Mouse (Mus musculus): ENCODE results near the gene Tbcel. TPM values are rescaled to one million over a fixed set of nuclear protein-coding genes. Genes with fewer than 3 reads are reported as not detected.

The Tbcel gene
- polyA plus RNA-seq, 1 experiment from 2014 or later: 6.1 TPM

DNA sequence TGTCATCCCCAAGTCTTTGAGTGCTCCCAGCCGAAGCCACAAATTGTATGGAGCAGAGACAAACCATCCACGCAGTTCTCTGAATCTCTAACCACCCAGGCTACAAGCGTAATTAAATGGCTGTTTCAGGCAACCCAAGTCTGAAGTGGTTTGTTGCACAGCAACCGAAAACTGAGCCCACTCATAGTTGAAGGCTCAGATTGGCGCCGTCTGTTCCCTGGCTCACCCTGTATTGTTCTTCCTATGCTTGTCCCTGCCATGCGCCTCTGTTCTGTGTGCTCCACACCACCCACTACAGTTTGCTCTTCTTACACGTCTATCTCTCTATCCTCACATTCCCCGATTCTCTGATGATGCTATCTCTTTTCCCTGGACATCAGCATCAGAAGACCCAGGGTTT is 15.8 kb downstream of the Tbcel start:
- WGBS: 86% methylated on average over 9 of the region's 9 CpGs

DNA sequence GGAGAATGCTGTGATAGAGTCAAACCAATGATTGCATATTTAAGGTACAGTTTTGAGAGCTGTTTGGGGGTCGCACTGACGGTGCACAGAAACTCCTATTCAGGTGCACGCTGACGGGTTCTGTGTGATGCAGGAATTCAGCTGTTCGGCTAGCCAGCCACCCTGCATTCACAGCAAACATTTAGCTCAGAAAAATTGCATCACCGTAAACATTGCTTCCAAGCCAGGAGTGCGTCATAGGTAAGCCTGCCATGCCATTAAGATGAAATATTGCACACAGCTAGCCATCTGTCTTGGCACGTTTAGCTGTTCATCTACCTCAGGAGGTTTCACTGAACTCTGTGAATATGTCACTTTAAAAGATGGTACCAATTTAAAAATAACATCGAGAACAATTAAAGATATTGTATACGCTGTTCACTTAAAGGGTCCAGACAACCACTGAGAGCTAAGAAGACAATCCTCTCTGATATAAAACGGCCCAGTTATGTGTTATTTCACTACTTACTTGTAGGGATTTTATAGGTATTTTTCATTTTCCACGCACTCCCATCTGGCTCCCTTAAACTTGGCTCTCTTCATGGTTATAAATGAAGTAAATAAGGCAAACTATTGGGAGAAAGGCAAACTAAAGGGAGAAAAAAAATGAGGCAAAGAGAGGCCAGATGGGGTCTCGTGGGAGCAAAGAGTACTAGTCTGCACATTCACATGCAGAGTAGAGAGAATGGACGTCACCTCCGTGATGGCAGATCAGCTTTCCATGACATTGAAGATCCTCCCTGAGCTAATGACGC is 16.8 kb downstream of the Tbcel start:
- 73% methylated on average over 16 of the region's 16 CpGs for WGBS
- H3K27me3 ChIP-seq (ENCODE audit: control insufficient read depth, insufficient read depth, low read length): no peaks in the 10 kb centered on the region
- no peak overlapping the region for H3K4me2 ChIP-seq (replicated peaks)
- no peak overlapping the region for H3K9ac ChIP-seq
- H3K9me3 ChIP-seq (ENCODE audit: control insufficient read depth, low read length): no peaks in the 10 kb centered on the region
- DNase-seq (ENCODE audit: low spot score) (peak; percentile 56), ATAC-seq (ENCODE audit: low FRiP score) (no peak)
- no peaks in the 10 kb centered on the region for H3K4me1 ChIP-seq (replicated peaks; ENCODE audit: control insufficient read depth, insufficient read depth, low read length)
- H3K36me3 ChIP-seq (replicated peaks; ENCODE audit: control insufficient read depth, insufficient read depth): no peaks in the 10 kb centered on the region
- no peak overlapping the region for H3K4me3 ChIP-seq (replicated peaks; ENCODE audit: low read length)
- H3K27ac ChIP-seq: no peak overlapping the region

More for the DNA sequence above, 15.8 kb downstream of the Tbcel start:
- Histone ChIP-seq H3K4me1 (replicated peaks; ENCODE audit: control insufficient read depth, insufficient read depth, low read length) (no peaks in the 10 kb centered on the region), H3K9me3 (ENCODE audit: control insufficient read depth, low read length) (peaks cover 4% of the 10 kb centered on the region; the same call in 1 of the 2 replicates), H3K9ac (no peak overlapping the region), H3K4me2 (replicated peaks) (no peak overlapping the region), H3K36me3 (replicated peaks; ENCODE audit: control insufficient read depth, insufficient read depth) (no peaks in the 10 kb centered on the region), H3K4me3 (replicated peaks; ENCODE audit: low read length) (no peak overlapping the region), H3K27ac (no peak overlapping the region), H3K27me3 (ENCODE audit: control insufficient read depth, insufficient read depth, low read length) (no peaks in the 10 kb centered on the region)
- DNase-seq (ENCODE audit: low spot score) (no peak), ATAC-seq (ENCODE audit: low FRiP score) (no peak)

DNA sequence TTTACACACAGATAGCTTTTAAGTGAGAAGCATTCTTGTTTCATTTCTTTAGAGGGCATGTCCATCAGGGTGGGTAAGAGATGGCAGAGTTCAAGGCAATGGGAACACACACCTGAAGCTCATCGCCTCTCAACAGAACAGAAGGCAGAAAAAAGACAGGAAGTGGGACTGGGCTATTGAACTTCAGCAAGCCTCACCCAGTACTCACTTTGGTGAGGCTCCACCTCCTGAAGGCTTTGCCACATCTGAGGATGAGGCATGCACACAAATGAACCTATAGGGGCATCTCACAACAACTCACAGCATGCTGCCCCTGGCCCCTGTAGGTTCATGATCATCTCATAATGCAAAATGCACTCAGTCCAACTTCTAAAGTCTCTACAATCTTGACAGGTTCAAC is 19.5 kb downstream of the Tbcel start:
- no peaks in the 10 kb centered on the region for H3K36me3 ChIP-seq (replicated peaks; ENCODE audit: control insufficient read depth, insufficient read depth)
- no peak for ATAC-seq (ENCODE audit: low FRiP score)
- H3K4me1 ChIP-seq (replicated peaks; ENCODE audit: control insufficient read depth, insufficient read depth, low read length): no peaks in the 10 kb centered on the region
- H3K9me3 ChIP-seq (ENCODE audit: control insufficient read depth, low read length): no peaks in the 10 kb centered on the region
- no peak overlapping the region for H3K9ac ChIP-seq
- WGBS: 100% methylated on average over 1 of the region's 1 CpGs
- H3K4me2 ChIP-seq (replicated peaks): no peak overlapping the region
- H3K27ac ChIP-seq: no peak overlapping the region
- DNase-seq (ENCODE audit: low spot score): no peak
- no peaks in the 10 kb centered on the region for H3K27me3 ChIP-seq (ENCODE audit: control insufficient read depth, insufficient read depth, low read length)
- H3K4me3 ChIP-seq (replicated peaks; ENCODE audit: low read length): no peak overlapping the region

DNA sequence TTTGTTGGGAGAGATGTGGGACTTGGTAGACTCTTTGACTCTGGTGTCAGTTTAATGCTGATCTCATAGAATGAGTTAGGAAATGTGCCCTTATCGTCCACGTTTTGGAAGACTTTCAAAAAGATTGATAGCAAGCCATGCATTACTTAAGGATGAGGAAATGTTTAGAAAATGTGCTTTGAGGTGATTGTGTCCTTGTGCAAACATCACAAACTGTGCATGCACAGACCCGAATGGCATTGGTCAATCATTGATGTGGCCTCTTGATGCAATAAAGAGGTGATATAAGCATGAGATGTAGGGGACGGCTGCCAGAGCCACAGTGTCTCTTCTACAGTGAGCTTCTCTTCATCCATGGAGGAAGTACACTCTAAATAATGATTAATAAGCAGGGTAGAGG is 20.7 kb downstream of the Tbcel start:
- WGBS: 72% methylated on average over 4 of the region's 4 CpGs
- no peaks in the 10 kb centered on the region for H3K9me3 ChIP-seq (ENCODE audit: control insufficient read depth, low read length)
- no peak overlapping the region for H3K4me3 ChIP-seq (replicated peaks; ENCODE audit: low read length)
- H3K4me2 ChIP-seq (replicated peaks): no peak overlapping the region
- DNase-seq (ENCODE audit: low spot score) (no peak), ATAC-seq (ENCODE audit: low FRiP score) (no peak)
- no peaks in the 10 kb centered on the region for H3K27me3 ChIP-seq (ENCODE audit: control insufficient read depth, insufficient read depth, low read length)
- H3K36me3 ChIP-seq (replicated peaks; ENCODE audit: control insufficient read depth, insufficient read depth): no peaks in the 10 kb centered on the region
- no peaks in the 10 kb centered on the region for H3K4me1 ChIP-seq (replicated peaks; ENCODE audit: control insufficient read depth, insufficient read depth, low read length)
- H3K9ac ChIP-seq: no peak overlapping the region
- no peak overlapping the region for H3K27ac ChIP-seq

DNA sequence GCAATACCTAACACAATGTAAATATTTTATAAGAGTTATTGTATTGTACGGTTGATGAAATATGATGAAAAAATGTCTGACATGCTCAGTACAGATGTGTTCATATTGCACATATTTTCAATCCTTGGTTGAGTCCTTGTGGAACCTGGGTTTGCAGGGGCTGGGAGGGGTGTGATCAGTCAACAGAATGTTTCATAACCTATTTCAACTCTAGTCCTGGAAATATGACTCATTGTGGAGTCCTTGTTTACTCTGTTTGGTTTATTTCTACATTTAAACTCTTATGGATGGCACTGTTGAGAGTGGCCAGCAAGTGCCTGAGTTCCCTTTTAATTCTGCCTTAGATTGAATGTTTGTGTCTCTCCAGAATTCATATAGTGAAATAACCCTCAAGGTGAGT is 22.9 kb downstream of the Tbcel start:
- no peak overlapping the region for H3K4me2 ChIP-seq (replicated peaks)
- 100% methylated on average over 1 of the region's 1 CpGs for WGBS
- no peaks in the 10 kb centered on the region for H3K36me3 ChIP-seq (replicated peaks; ENCODE audit: control insufficient read depth, insufficient read depth)
- no peak overlapping the region for H3K4me3 ChIP-seq (replicated peaks; ENCODE audit: low read length)
- no peaks in the 10 kb centered on the region for H3K27me3 ChIP-seq (ENCODE audit: control insufficient read depth, insufficient read depth, low read length)
- no peak overlapping the region for H3K27ac ChIP-seq
- H3K4me1 ChIP-seq (replicated peaks; ENCODE audit: control insufficient read depth, insufficient read depth, low read length): no peaks in the 10 kb centered on the region
- no peaks in the 10 kb centered on the region for H3K9me3 ChIP-seq (ENCODE audit: control insufficient read depth, low read length)
- DNase-seq (ENCODE audit: low spot score): no peak
- no peak overlapping the region for H3K9ac ChIP-seq
- ATAC-seq (ENCODE audit: low FRiP score): no peak

DNA sequence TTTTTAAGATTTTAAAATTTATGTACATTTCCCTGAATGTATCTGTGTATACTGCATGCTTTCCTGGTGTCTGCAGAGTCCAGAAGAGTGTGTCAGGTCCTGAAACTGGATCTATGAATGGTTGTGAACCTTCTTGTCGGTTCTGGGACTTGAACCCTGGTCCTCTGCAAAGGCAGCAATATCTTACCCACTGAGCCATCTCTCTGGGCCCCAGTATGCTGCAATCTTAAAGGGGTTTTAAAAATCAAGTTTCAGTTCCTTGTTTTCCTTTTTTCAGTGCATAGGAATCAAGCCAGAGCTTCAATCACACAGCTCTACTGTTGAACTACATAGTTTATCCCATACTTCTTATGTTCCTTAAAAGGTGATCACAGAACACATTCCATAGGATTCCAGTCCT is 24.7 kb downstream of the Tbcel start:
- no peak for ATAC-seq (ENCODE audit: low FRiP score)
- no peak overlapping the region for H3K27ac ChIP-seq
- H3K4me3 ChIP-seq (replicated peaks; ENCODE audit: low read length): no peak overlapping the region
- 85% methylated on average over 1 of the region's 1 CpGs for WGBS
- H3K27me3 ChIP-seq (ENCODE audit: control insufficient read depth, insufficient read depth, low read length): no peaks in the 10 kb centered on the region
- no peaks in the 10 kb centered on the region for H3K4me1 ChIP-seq (replicated peaks; ENCODE audit: control insufficient read depth, insufficient read depth, low read length)
- no peaks in the 10 kb centered on the region for H3K36me3 ChIP-seq (replicated peaks; ENCODE audit: control insufficient read depth, insufficient read depth)
- H3K9me3 ChIP-seq (ENCODE audit: control insufficient read depth, low read length): no peaks in the 10 kb centered on the region
- DNase-seq (ENCODE audit: low spot score): no peak
- no peak overlapping the region for H3K9ac ChIP-seq
- H3K4me2 ChIP-seq (replicated peaks): no peak overlapping the region

DNA sequence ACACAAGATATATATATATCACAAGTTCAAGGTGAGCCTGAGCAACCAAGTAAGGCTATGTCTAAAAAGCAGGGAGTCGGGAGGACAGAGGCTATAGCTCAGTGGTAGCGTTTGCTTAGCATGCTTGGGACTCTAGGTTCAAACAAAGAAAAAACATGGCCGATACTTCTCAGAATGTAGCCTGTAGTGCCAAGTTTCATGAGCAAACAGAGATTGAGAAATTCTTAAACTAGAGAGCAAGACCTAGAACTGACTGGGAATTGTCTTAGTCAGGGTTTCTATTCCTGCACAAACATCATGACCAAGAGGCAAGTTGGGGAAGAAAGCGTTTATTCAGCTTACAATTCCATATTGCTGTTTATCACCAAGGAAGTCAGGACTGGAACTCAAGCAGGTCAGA is 31.4 kb downstream of the Tbcel start:
- WGBS: 86% methylated on average over 4 of the region's 4 CpGs

DNA sequence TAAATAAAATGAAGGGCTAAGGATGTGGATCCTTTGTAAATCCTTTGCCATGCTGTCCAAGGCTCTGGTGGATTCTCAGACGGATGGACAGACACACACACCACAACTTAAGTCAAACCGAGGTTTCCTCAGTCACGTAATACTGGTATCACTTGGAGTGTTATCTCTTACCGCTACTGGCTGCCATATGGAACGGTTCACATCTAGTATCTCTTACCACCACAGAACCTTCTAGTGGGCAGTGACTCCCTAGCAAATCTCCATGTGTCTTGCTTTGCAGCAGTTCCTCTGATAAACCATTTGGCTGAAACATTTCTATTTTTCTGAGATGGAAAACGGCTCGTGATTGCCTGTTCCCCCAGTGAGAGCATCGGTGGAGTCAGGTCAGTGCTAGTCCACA is 33.4 kb downstream of the Tbcel start:
- H3K4me3 ChIP-seq (replicated peaks; ENCODE audit: low read length): no peak overlapping the region
- H3K9me3 ChIP-seq (ENCODE audit: control insufficient read depth, low read length): no peaks in the 10 kb centered on the region
- H3K9ac ChIP-seq: no peak overlapping the region
- H3K36me3 ChIP-seq (replicated peaks; ENCODE audit: control insufficient read depth, insufficient read depth): peaks cover 9% of the 10 kb centered on the region; the same call in 1 of the 2 replicates
- no peak overlapping the region for H3K4me2 ChIP-seq (replicated peaks)
- H3K27ac ChIP-seq: no peak overlapping the region
- WGBS: 87% methylated on average over 8 of the region's 8 CpGs
- H3K4me1 ChIP-seq (replicated peaks; ENCODE audit: control insufficient read depth, insufficient read depth, low read length): peaks cover 15% of the 10 kb centered on the region
- no peak for DNase-seq (ENCODE audit: low spot score)
- no peak for ATAC-seq (ENCODE audit: low FRiP score)
- H3K27me3 ChIP-seq (ENCODE audit: control insufficient read depth, insufficient read depth, low read length): no peaks in the 10 kb centered on the region

More for the DNA sequence above, 31.4 kb downstream of the Tbcel start:
- Histone ChIP-seq H3K9ac (no peak overlapping the region), H3K4me2 (replicated peaks) (no peak overlapping the region), H3K4me3 (replicated peaks; ENCODE audit: low read length) (no peak overlapping the region), H3K36me3 (replicated peaks; ENCODE audit: control insufficient read depth, insufficient read depth) (no peaks in the 10 kb centered on the region), H3K9me3 (ENCODE audit: control insufficient read depth, low read length) (no peaks in the 10 kb centered on the region), H3K27me3 (ENCODE audit: control insufficient read depth, insufficient read depth, low read length) (no peaks in the 10 kb centered on the region), H3K4me1 (replicated peaks; ENCODE audit: control insufficient read depth, insufficient read depth, low read length) (peaks cover 8% of the 10 kb centered on the region), H3K27ac (no peak overlapping the region)
- DNase-seq (ENCODE audit: low spot score) (no peak), ATAC-seq (ENCODE audit: low FRiP score) (no peak)

DNA sequence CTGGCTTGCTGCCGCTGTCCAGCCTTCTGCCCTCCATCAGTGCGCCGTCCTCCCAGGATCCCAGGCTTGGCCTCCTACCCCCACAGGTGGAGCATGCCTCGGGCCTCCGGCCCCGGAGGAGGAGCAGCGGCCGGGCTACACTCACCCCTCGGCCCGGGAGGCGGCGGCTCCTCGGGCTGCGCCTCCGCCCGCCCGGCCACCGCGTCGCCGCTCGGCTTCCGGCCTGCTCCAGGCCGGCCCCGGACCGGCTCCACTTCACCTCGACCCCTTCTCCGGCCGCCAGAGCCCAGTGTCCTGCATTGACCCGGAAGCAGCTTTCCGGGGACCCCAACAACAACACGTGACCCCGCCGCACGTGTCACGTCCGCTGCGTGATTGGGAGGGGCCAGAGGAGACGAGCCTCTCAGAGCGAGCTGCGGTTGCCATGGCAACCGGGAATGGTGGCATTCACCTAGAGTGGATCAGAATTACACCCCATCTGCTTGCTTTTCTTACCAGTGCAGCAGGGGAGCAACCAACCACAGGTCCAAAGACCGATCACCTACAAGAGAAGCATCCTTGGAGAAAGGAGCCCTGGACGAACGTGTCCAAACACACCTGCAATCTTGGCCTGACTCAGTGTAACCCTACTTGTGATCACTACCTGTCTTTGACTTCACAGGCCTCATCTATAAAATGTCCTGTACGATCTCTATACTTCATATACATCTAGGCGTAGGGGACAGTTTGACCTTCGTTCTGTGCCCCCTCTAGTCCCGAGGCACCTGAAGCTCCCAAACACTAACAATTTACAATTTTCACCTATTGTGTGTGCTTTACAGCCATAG is 35.5 kb downstream of the Tbcel start:
- H3K36me3 ChIP-seq (replicated peaks; ENCODE audit: control insufficient read depth, insufficient read depth): peaks cover 10% of the 10 kb centered on the region; the same call in 1 of the 2 replicates
- DNase-seq (ENCODE audit: low spot score) (peak; percentile 95), ATAC-seq (ENCODE audit: low FRiP score) (peak; percentile 95)
- peaks cover 15% of the 10 kb centered on the region for H3K4me1 ChIP-seq (replicated peaks; ENCODE audit: control insufficient read depth, insufficient read depth, low read length)
- H3K27me3 ChIP-seq (ENCODE audit: control insufficient read depth, insufficient read depth, low read length): no peaks in the 10 kb centered on the region
- no peaks in the 10 kb centered on the region for H3K9me3 ChIP-seq (ENCODE audit: control insufficient read depth, low read length)
- peak overlapping the region; percentile 85 for H3K9ac ChIP-seq
- WGBS: 5% methylated on average over 49 of the region's 49 CpGs
- H3K4me2 ChIP-seq (replicated peaks): peak overlapping the region; percentile 78
- peak overlapping the region; percentile 89 for H3K4me3 ChIP-seq (replicated peaks; ENCODE audit: low read length)
- H3K27ac ChIP-seq: peak overlapping the region; percentile 78
